Mouse (Mus musculus) WW6 (cell line): ENCODE results near the gene Gimap5.

Experiments
- DNase-seq: peaks from one replicate; pipeline ENCODE4 v3.0.0-alpha.2; 2013; ENCODE audit warnings: low read depth, low spot score

Gimap5 gene

GRCm38 (mm10) chr6:48745959-48746889 is at the start of gene Gimap5:
Gene Gimap5, plus strand, starts transcription at chr6:48746197.
- no peak for DNase-seq

GRCm38 (mm10) chr6:48696830-48697554 is 49.0 kb upstream of the Gimap5 start:
- DNase-seq: no peak

GRCm38 (mm10) chr6:48697555-48697930 is 48.5 kb upstream of the Gimap5 start:
- DNase-seq: no peak

- DNase-seq: no peak
Measured at GRCm38 (mm10) chr6:48698066-48698856, 47.7 kb upstream of the Gimap5 start.

GRCm38 (mm10) chr6:48698888-48699287 is 47.1 kb upstream of the Gimap5 start:
- DNase-seq: no peak

GRCm38 (mm10) chr6:48700251-48701075 is 45.5 kb upstream of the Gimap5 start:
- no peak for DNase-seq

GRCm38 (mm10) chr6:48702146-48702545 is 43.9 kb upstream of the Gimap5 start:
- no peak for DNase-seq

- no peak for DNase-seq
Measured at GRCm38 (mm10) chr6:48702601-48703000, 43.4 kb upstream of the Gimap5 start.

- DNase-seq: no peak
Measured at GRCm38 (mm10) chr6:48704146-48704545, 41.9 kb upstream of the Gimap5 start.

- no peak for DNase-seq
Measured at GRCm38 (mm10) chr6:48706130-48706529, 39.9 kb upstream of the Gimap5 start.

- DNase-seq: no peak
Measured at GRCm38 (mm10) chr6:48718455-48718854, 27.5 kb upstream of the Gimap5 start, which contains the start of the genes Gm28053 and Gimap7. Gene Gm28053, plus strand, starts transcription at chr6:48718607. Gene Gimap7, plus strand, starts transcription at chr6:48718621.

- no peak for DNase-seq
Measured at GRCm38 (mm10) chr6:48720326-48720725, 25.7 kb upstream of the Gimap5 start.

GRCm38 (mm10) chr6:48723468-48723867 is 22.5 kb upstream of the Gimap5 start:
- no peak for DNase-seq

GRCm38 (mm10) chr6:48725476-48725875 is 20.5 kb upstream of the Gimap5 start:
- DNase-seq: no peak

- DNase-seq: no peak
Measured at GRCm38 (mm10) chr6:48727761-48728160, 18.2 kb upstream of the Gimap5 start.

GRCm38 (mm10) chr6:48732864-48733304 is 13.1 kb upstream of the Gimap5 start:
- no peak for DNase-seq

- DNase-seq: no peak
Measured at GRCm38 (mm10) chr6:48733660-48734059, 12.3 kb upstream of the Gimap5 start.

GRCm38 (mm10) chr6:48737053-48737452 is 8.9 kb upstream of the Gimap5 start:
- no peak for DNase-seq

GRCm38 (mm10) chr6:48737688-48738087 is 8.3 kb upstream of the Gimap5 start:
- DNase-seq: no peak

GRCm38 (mm10) chr6:48738961-48739779 is 6.8 kb upstream of the Gimap5 start, which contains the start of gene Gimap1:
Gene Gimap1, plus strand, starts transcription at chr6:48739054.
- DNase-seq: no peak
